Mouse (Mus musculus): ENCODE measurements around the gene Trp53tg5.

DNA sequence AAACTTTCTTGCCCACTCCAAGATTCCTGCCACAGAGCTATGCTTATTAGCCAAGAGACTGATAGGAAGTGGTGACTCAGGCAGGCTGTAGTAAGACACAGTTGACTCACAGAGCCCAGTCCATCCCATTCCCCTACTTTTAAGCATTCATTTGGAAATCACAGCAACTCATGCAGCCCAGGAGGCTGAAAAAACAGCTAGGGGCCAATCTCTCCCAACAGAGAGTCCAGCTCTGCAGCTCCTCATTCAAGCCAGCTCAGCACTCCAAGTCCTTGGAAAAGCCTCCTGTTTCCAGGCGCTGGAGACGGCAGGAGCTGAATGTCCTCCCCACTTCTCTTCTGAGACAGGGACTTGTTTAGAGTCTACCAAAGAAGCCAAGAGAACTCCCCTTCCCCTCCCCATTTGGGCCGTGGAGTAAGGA is 34.5 kb downstream of the Trp53tg5 start:
- TF ChIP-seq GATA1 (IDR thresholded peaks at IDR 0.05; ENCODE audit: borderline replicate concordance, low read length) (no peak), FLI1 (IDR thresholded peaks at IDR 0.05; ENCODE audit: low read length) (no peak)

Measured in megakaryocyte, embryonic 14.5 days (primary cell).